22 mouse cellular contexts compared by ENCODE assay signal in the genomic region with DNA sequence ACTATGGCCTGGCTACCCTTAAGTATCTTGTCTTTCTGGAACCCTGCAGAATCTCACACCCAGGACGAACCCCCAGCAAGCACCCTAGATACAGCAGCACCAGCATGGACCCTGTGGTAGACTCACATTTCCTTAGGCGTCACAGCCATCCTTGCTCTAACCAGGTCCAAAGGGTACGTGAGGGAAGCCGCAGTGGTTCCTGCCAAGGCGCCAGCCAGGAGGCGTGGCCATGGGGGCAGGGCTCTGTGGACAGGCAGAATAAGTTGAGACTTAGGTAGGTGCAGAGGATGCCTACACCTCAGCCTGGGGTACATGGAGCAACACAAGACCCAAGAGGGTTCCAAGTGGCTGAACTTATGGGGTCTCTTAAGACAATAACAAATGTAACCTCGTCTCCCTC. TPM values are rescaled to one million over a fixed set of nuclear protein-coding genes. Genes with fewer than 3 reads are reported as not detected.
DNase-seq lines count a peak whose midpoint lies in the region; ATAC-seq and TF ChIP-seq lines count a peak whose summit lies in the region.
"Had no signal": no experiment of that assay in that cellular context is flagged by ENCODE, and none has a peak within 500 bp of the region (broad histone marks: within the 10 kb centered on the region; RNA-seq: fewer than 3 reads in every experiment).

No protein-coding gene starts in this region.

- 66% methylated on average over 7 of the region's 7 CpGs for WGBS in kidney, embryonic 15.5 days
- WGBS in kidney, adult 2 months: 47% methylated on average over 7 of the region's 7 CpGs
- WGBS in stomach, embryonic 16.5 days: 54% methylated on average over 7 of the region's 7 CpGs

- TF ChIP-seq CTCF in kidney, adult 2 months (conservative IDR thresholded peaks at IDR 0.05; ENCODE audit: insufficient read depth, insufficient read length, low read depth, low read length): no peak

- ATAC-seq in kidney, embryonic 15.5 days (replicated peaks; ENCODE audit: low FRiP score): no peak
- peak; percentile 51; the same call in 1 of the 2 replicates for ATAC-seq in stomach, embryonic 16.5 days (ENCODE audit: insufficient read depth, low FRiP score)
- ATAC-seq: activated CD4-positive, CD25-positive, alpha-beta regulatory T cell, adult 4 months; forebrain, postnatal 0 days; hindbrain, postnatal 0 days; Patski had no signal

- peaks cover 6% of the 10 kb centered on the region; the same call in 1 of the 2 replicates for H3K36me3 ChIP-seq in kidney, embryonic 15.5 days
- H3K36me3 ChIP-seq in kidney, adult 2 months (ENCODE audit: control insufficient read depth, insufficient read depth, low read length): peaks cover 4% of the 10 kb centered on the region; the same call in 1 of the 2 replicates
- H3K36me3 ChIP-seq in stomach, embryonic 16.5 days (ENCODE audit: control insufficient read depth, insufficient read depth, low read length): no peaks in the 10 kb centered on the region

- no peaks in the 10 kb centered on the region for H3K9me3 ChIP-seq in kidney, embryonic 15.5 days (replicated peaks)
- no peaks in the 10 kb centered on the region for H3K9me3 ChIP-seq in stomach, embryonic 16.5 days (replicated peaks; ENCODE audit: control insufficient read depth, low read length)
- H3K9me3 ChIP-seq: heart, embryonic 12.5 days; neural tube, embryonic 12.5 days had no signal

- no peak overlapping the region for H3K9ac ChIP-seq in kidney, embryonic 15.5 days
- no peak overlapping the region for H3K9ac ChIP-seq in stomach, embryonic 16.5 days (ENCODE audit: low read length)
- H3K9ac ChIP-seq: forebrain, postnatal 0 days; heart, embryonic 12.5 days; lung, embryonic 14.5 days; neural tube, embryonic 12.5 days had no signal

- DNase-seq in kidney, adult 11 months: peak; percentile 94
- DNase-seq in kidney, adult 2 months: peak; percentile 95
- peak; percentile 82 for DNase-seq in kidney, postnatal 10 days
- DNase-seq in cerebellum, postnatal 25 days: no peak
- DNase-seq in adrenal gland, adult 18-20 months (ENCODE audit: low spot score in 2 of 2): no peak
- DNase-seq: cerebellum, adult 9-10 months; forebrain, postnatal 0 days; gastrocnemius, postnatal 14 days; heart, postnatal 36 days; lung, embryonic 14.5 days; lung, postnatal 4 days; right cerebral cortex, postnatal 4 days; thymus, adult 18-20 months had no signal

- TF ChIP-seq POLR2A in kidney, adult 2 months (IDR thresholded peaks at IDR 0.05; ENCODE audit: low read depth, low read length): no peak

- H3K4me1 ChIP-seq in kidney, embryonic 15.5 days: 0 out of 2 replicates have a peak, but pooled peaks cover 4% of the 10 kb centered on the region
- H3K4me1 ChIP-seq in kidney, adult 2 months (ENCODE audit: control insufficient read depth, insufficient read depth, low read length): peaks cover 17% of the 10 kb centered on the region; the same call in 1 of the 2 replicates
- no peaks in the 10 kb centered on the region for H3K4me1 ChIP-seq in stomach, embryonic 16.5 days (ENCODE audit: control insufficient read depth, insufficient read depth, low read length)
- H3K4me1 ChIP-seq: heart, embryonic 12.5 days had no signal

- no peaks in the 10 kb centered on the region for H3K27me3 ChIP-seq in kidney, embryonic 15.5 days
- no peaks in the 10 kb centered on the region for H3K27me3 ChIP-seq in kidney, adult 2 months (replicated peaks; ENCODE audit: control insufficient read depth, insufficient read depth, low read length)
- no peaks in the 10 kb centered on the region for H3K27me3 ChIP-seq in stomach, embryonic 16.5 days (ENCODE audit: control insufficient read depth, insufficient read depth, low read length)
- H3K27me3 ChIP-seq: heart, embryonic 12.5 days; neural tube, embryonic 12.5 days; Patski had no signal

- H3K4me3 ChIP-seq in kidney, embryonic 15.5 days (replicated peaks): no peak overlapping the region
- no peak overlapping the region for H3K4me3 ChIP-seq in kidney, adult 2 months (ENCODE audit: insufficient read depth, low read depth, low read length)
- no peak overlapping the region for H3K4me3 ChIP-seq in stomach, embryonic 16.5 days (replicated peaks; ENCODE audit: low read length)
- H3K4me3 ChIP-seq: heart, embryonic 12.5 days; neural tube, embryonic 12.5 days had no signal

- H3K27ac ChIP-seq in kidney, embryonic 15.5 days: no peak overlapping the region
- H3K27ac ChIP-seq in kidney, adult 2 months (ENCODE audit: insufficient read depth, low read depth, low read length): peak overlapping the region; percentile 69
- H3K27ac ChIP-seq in stomach, embryonic 16.5 days (ENCODE audit: low read length): no peak overlapping the region
- H3K27ac ChIP-seq: hindbrain, postnatal 0 days; neural tube, embryonic 12.5 days had no signal

- no peak overlapping the region for H3K4me2 ChIP-seq in kidney, embryonic 15.5 days
- no peak overlapping the region for H3K4me2 ChIP-seq in stomach, embryonic 16.5 days (ENCODE audit: low read depth, low read length)
- H3K4me2 ChIP-seq: heart, embryonic 12.5 days; lung, embryonic 14.5 days; midbrain, embryonic 11.5 days; neural tube, embryonic 12.5 days had no signal

RNA-seq across cellular contexts. Expression of a gene that starts 16.6 kb away (rescaled TPM):
- polyA plus RNA-seq in kidney, embryonic 15.5 days (2015; fragmentation: Nextera tagmentation; extraction: Ambion mirVana): 71.8 and 76.3 TPM in 2 replicates
- 85.2 and 115 TPM in 2 replicates for polyA plus RNA-seq in kidney, adult 2 months (2012; rRNA removed)
- 64.2 and 64.8 TPM in 2 replicates for polyA plus RNA-seq in stomach, embryonic 16.5 days (2015; fragmentation: Nextera tagmentation; extraction: Ambion mirVana)
- total RNA-seq in adrenal gland, adult 18-20 months (2021): 10 to 100 TPM; 68.0 to 84.2 TPM

RNA-seq across cellular contexts. Expression of a gene that starts 23.4 kb away (rescaled TPM):
- polyA plus RNA-seq in kidney, embryonic 15.5 days (2015; fragmentation: Nextera tagmentation; extraction: Ambion mirVana): 4.8 and 5.1 TPM in 2 replicates
- polyA plus RNA-seq in kidney, adult 2 months (2012; rRNA removed): 129 and 132 TPM in 2 replicates
- 5.1 and 6.1 TPM in 2 replicates for polyA plus RNA-seq in stomach, embryonic 16.5 days (2015; fragmentation: Nextera tagmentation; extraction: Ambion mirVana)
- 10 to 100 TPM; 34.0 to 41.4 TPM for total RNA-seq in adrenal gland, adult 18-20 months (2021)
- total RNA-seq: monocyte, adult 5-6 weeks had no signal

RNA-seq across cellular contexts. Expression of a gene that starts 45.3 kb away (rescaled TPM):
- polyA plus RNA-seq in kidney, embryonic 15.5 days (2015; fragmentation: Nextera tagmentation; extraction: Ambion mirVana): 29.6 and 31.6 TPM in 2 replicates
- polyA plus RNA-seq in kidney, adult 2 months (2012; rRNA removed): 18.9 and 20.2 TPM in 2 replicates
- 25.6 and 26.4 TPM in 2 replicates for polyA plus RNA-seq in stomach, embryonic 16.5 days (2015; fragmentation: Nextera tagmentation; extraction: Ambion mirVana)
- 10 to 100 TPM; 31.4 to 33.7 TPM for total RNA-seq in adrenal gland, adult 18-20 months (2021)

RNA-seq across cellular contexts. Expression of a gene that starts 45.6 kb away (rescaled TPM):
- 28.8 and 31.0 TPM in 2 replicates for polyA plus RNA-seq in kidney, embryonic 15.5 days (2015; fragmentation: Nextera tagmentation; extraction: Ambion mirVana)
- 14.2 and 14.4 TPM in 2 replicates for polyA plus RNA-seq in kidney, adult 2 months (2012; rRNA removed)
- polyA plus RNA-seq in stomach, embryonic 16.5 days (2015; fragmentation: Nextera tagmentation; extraction: Ambion mirVana): 25.3 and 27.0 TPM in 2 replicates
- 10 to 100 TPM; 10.9 to 13.6 TPM for total RNA-seq in adrenal gland, adult 18-20 months (2021)

RNA-seq across cellular contexts. Expression of a gene that starts 49.2 kb away (rescaled TPM):
- polyA plus RNA-seq in kidney, embryonic 15.5 days (2015; fragmentation: Nextera tagmentation; extraction: Ambion mirVana): 0.17 and 0.29 TPM in 2 replicates
- 0.10 and 0.16 TPM in 2 replicates for polyA plus RNA-seq in kidney, adult 2 months (2012; rRNA removed)
- 0.25 TPM in 2 replicates for polyA plus RNA-seq in stomach, embryonic 16.5 days (2015; fragmentation: Nextera tagmentation; extraction: Ambion mirVana)
- under 1 TPM; 0.48 to 0.99 TPM for total RNA-seq in adrenal gland, adult 18-20 months (2021)
- polyA plus RNA-seq: activated CD4-positive, CD25-positive, alpha-beta regulatory T cell, adult 4 months; heart, embryonic 12.5 days had no signal

Comparison
In these comparisons a context has a peak if more than half of its experiments do, and no peak if none do; other contexts are left out.
1. RNA of a gene that starts 23.4 kb away (polyA plus RNA-seq): 129 to 132 TPM in kidney, adult 2 months; 5.1 to 6.1 TPM in stomach, embryonic 16.5 days and 4.8 to 5.1 TPM in kidney, embryonic 15.5 days; every median in the first group is over 10 times any median in the second.
2. DNase-seq: peak in kidney, adult 11 months (single experiment), kidney, adult 2 months (single experiment) and kidney, postnatal 10 days (single experiment); none in cerebellum, postnatal 25 days (0 of 2) and adrenal gland, adult 18-20 months (0 of 2).